Mouse (Mus musculus): Measurements from ENCODE around the gene Armc9. TPM values are rescaled to one million over a fixed set of nuclear protein-coding genes. Genes with fewer than 3 reads are reported as not detected.
A peak's percentile ranks its signal among the peaks of the same experiment; 100 is the strongest.

The Armc9 gene
- polyA plus RNA-seq, 1 experiment from 2014 or later, result 21.6 TPM

DNA sequence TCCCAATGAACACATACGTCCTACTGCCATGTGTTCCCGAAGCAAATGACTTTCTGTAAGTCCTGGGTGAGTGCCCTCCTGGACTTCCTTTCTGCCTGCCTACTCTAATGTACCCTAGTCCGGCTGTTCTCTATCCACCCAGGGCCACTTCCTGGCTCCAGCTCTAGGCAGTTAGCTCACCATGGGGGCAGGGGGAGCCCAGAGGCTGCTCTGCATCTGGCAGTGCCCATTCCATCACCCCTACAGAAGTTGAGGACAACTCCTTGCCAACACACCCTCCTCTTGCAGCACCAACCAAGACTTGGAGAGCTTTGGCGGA, 114.6 kb downstream of the Armc9 start:
- DNase-seq (ENCODE audit: low spot score), result no peak
- no peak overlapping the region for H3K27ac ChIP-seq
- H3K4me1 ChIP-seq, result peaks cover 8% of the 10 kb centered on the region; the same call in 1 of the 2 replicates
- H3K36me3 ChIP-seq, result no peaks in the 10 kb centered on the region
- no peaks in the 10 kb centered on the region for H3K27me3 ChIP-seq (ENCODE audit: insufficient read depth, poor library complexity, severe bottlenecking)
- H3K4me3 ChIP-seq, result no peak overlapping the region
- 81% methylated on average over 4 of the region's 4 CpGs for WGBS
- H3K9me3 ChIP-seq, result no peaks in the 10 kb centered on the region

DNA sequence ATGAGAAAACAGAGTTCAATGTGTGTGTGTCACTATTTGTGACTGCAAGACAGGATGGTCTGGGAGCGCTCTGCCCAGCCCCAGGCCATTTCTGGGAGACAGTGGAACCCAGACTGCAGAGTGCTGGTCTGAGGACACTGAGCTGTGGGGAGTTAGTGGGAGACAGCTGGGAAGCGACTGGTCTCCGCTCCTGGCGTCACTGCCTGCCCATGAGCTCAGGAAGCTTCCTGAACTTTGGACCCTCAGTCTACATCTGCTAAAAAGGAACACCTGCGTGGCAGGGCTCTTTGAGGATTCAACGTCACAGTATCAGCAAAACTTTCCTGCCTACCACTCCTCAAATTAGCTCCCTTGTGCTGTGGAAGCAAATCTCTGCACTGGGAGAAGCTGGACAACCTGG, 117.1 kb downstream of the Armc9 start:
- no peak overlapping the region for H3K27ac ChIP-seq
- H3K9me3 ChIP-seq, result no peaks in the 10 kb centered on the region
- no peak overlapping the region for H3K4me3 ChIP-seq
- no peaks in the 10 kb centered on the region for H3K27me3 ChIP-seq (ENCODE audit: insufficient read depth, poor library complexity, severe bottlenecking)
- 0 out of 2 replicates have a peak, but pooled peaks cover 8% of the 10 kb centered on the region for H3K4me1 ChIP-seq
- 73% methylated on average over 6 of the region's 6 CpGs for WGBS
- DNase-seq (ENCODE audit: low spot score), result no peak
- no peaks in the 10 kb centered on the region for H3K36me3 ChIP-seq

GRCm38 (mm10) chr1:86277055-86277454, 122.5 kb downstream of the Armc9 start:
- 75% methylated on average over 5 of the region's 5 CpGs for WGBS
- no peak for DNase-seq (ENCODE audit: low spot score)
- Histone ChIP-seq H3K27me3 (ENCODE audit: insufficient read depth, poor library complexity, severe bottlenecking) (no peaks in the 10 kb centered on the region), H3K27ac (no peak overlapping the region), H3K9me3 (no peaks in the 10 kb centered on the region), H3K4me1 (no peaks in the 10 kb centered on the region), H3K4me3 (no peak overlapping the region), H3K36me3 (no peaks in the 10 kb centered on the region)

DNA sequence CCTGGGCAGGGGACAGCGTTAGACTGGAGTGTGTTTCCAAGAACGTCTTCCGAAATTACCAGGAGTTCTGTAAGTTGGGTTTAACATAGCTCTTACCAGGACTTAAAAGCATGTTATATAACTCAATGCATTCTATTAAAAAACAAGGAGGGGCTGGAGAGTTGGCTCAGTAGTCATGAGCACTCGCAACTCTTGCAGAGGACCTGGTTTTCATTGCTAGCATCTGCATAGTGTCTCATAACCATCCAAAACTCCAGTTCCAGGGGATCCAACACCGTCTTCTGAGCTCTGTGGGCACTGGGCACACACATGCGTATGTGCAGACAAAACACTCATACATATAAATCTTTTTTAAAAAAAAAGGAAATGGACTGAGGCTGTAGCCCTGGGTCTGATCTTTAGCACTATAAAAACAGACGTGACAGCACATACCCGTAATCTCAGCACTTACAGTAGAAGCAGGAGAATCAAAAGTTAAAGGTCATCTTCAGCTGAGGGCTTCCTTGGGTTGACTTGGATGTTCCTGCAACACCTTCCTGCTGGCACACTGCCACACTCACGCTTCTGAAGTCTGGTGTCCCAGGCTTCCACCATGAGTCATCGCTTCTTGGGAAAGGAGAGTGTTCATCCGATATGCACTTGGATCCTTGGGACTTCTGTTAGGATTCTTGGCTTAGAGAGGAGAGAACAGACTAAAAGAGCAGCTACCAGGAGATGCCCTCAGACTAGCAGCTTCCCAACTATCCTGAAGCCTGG, 127.4 kb downstream of the Armc9 start:
- H3K4me1 ChIP-seq, result no peaks in the 10 kb centered on the region
- H3K27me3 ChIP-seq (ENCODE audit: insufficient read depth, poor library complexity, severe bottlenecking), result no peaks in the 10 kb centered on the region
- no peaks in the 10 kb centered on the region for H3K9me3 ChIP-seq
- H3K4me3 ChIP-seq, result no peak overlapping the region
- H3K36me3 ChIP-seq, result no peaks in the 10 kb centered on the region
- no peak overlapping the region for H3K27ac ChIP-seq
- DNase-seq (ENCODE audit: low spot score), result no peak
- 79% methylated on average over 11 of the region's 11 CpGs for WGBS

GRCm38 (mm10) chr1:86284101-86284500, 129.5 kb downstream of the Armc9 start:
- Histone ChIP-seq H3K27ac (no peak overlapping the region), H3K4me3 (no peak overlapping the region), H3K27me3 (ENCODE audit: insufficient read depth, poor library complexity, severe bottlenecking) (no peaks in the 10 kb centered on the region), H3K4me1 (no peaks in the 10 kb centered on the region), H3K36me3 (no peaks in the 10 kb centered on the region), H3K9me3 (no peaks in the 10 kb centered on the region)
- 87% methylated on average over 5 of the region's 5 CpGs for WGBS
- no peak for DNase-seq (ENCODE audit: low spot score)

GRCm38 (mm10) chr1:86285295-86285694, 130.7 kb downstream of the Armc9 start:
- Histone ChIP-seq H3K4me3 (no peak overlapping the region), H3K27ac (no peak overlapping the region), H3K27me3 (ENCODE audit: insufficient read depth, poor library complexity, severe bottlenecking) (no peaks in the 10 kb centered on the region), H3K9me3 (no peaks in the 10 kb centered on the region), H3K36me3 (no peaks in the 10 kb centered on the region), H3K4me1 (no peaks in the 10 kb centered on the region)
- DNase-seq (ENCODE audit: low spot score), result no peak
- WGBS, result 68% methylated on average over 6 of the region's 6 CpGs

DNA sequence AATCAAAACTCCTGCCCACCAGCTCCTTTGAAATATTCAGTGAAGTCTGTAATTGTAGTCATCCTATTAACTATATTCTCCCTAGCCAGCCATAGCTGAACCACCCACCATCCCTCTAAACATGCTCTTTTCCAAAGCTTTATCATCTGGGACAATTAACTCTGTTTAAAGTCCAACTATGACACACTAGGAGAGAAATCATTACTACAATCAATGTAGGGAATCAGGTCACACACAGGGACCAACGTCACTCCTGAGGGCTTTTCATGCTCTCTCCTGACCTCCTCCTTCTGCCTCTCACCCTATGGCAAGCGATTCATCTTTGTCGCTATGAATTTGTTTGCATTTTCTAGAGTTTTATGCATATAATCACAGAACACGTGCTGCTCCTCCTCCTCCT, 132.9 kb downstream of the Armc9 start:
- Histone ChIP-seq H3K36me3 (no peaks in the 10 kb centered on the region), H3K27ac (no peak overlapping the region), H3K4me1 (no peaks in the 10 kb centered on the region), H3K4me3 (no peak overlapping the region), H3K27me3 (ENCODE audit: insufficient read depth, poor library complexity, severe bottlenecking) (no peaks in the 10 kb centered on the region), H3K9me3 (no peaks in the 10 kb centered on the region)
- WGBS, result 81% methylated on average over 4 of the region's 4 CpGs
- no peak for DNase-seq (ENCODE audit: low spot score)

DNA sequence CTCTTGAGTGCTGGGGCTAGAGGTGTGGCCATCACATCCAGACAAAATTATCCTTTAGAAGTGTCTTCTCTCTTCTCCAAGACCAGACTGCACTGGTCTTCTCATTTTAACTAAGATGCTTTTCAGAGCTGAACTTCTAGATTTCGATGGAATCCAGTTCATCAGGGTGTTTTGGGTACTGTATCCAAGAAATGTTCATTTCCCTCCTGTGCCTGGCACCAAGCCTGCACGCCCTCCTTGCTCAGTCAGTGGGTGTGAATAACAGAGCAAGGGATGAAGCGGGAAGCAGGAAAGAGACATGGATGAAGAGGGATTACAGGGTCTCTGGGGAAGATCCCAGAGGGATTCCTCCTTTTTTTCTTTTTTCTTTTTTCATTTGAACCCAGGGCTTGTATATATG, 135.9 kb downstream of the Armc9 start:
- no peak for DNase-seq (ENCODE audit: low spot score)
- peaks cover 14% of the 10 kb centered on the region for H3K4me1 ChIP-seq
- H3K36me3 ChIP-seq, result no peaks in the 10 kb centered on the region
- 65% methylated on average over 3 of the region's 3 CpGs for WGBS
- H3K4me3 ChIP-seq, result no peak overlapping the region
- H3K27ac ChIP-seq, result no peak overlapping the region
- no peaks in the 10 kb centered on the region for H3K9me3 ChIP-seq
- H3K27me3 ChIP-seq (ENCODE audit: insufficient read depth, poor library complexity, severe bottlenecking), result no peaks in the 10 kb centered on the region

DNA sequence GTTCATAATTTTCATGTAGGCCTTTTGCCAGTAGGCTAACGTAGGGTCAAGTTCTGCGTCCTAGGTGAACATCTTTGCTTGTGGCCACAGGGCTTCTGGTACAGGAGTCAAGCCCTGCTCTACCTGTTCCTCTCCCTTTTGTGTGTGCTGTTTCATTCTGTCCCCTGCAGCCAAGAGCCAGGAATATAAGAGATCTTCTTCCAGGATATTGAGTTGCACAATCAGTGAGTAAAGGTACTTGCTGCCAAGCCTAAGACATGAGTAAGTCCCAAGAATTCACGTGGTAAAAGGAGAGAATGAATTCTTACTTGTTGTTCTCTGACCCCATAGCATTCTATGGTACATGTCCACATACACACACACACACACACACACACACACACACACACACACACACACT, 138.5 kb downstream of the Armc9 start:
- 0 out of 2 replicates have a peak, but pooled peaks cover 5% of the 10 kb centered on the region for H3K27me3 ChIP-seq (ENCODE audit: insufficient read depth, poor library complexity, severe bottlenecking)
- 86% methylated on average over 3 of the region's 3 CpGs for WGBS
- no peak for DNase-seq (ENCODE audit: low spot score)
- peaks cover 20% of the 10 kb centered on the region for H3K4me1 ChIP-seq
- no peak overlapping the region for H3K27ac ChIP-seq
- H3K4me3 ChIP-seq, result no peak overlapping the region
- no peaks in the 10 kb centered on the region for H3K36me3 ChIP-seq
- no peaks in the 10 kb centered on the region for H3K9me3 ChIP-seq

DNA sequence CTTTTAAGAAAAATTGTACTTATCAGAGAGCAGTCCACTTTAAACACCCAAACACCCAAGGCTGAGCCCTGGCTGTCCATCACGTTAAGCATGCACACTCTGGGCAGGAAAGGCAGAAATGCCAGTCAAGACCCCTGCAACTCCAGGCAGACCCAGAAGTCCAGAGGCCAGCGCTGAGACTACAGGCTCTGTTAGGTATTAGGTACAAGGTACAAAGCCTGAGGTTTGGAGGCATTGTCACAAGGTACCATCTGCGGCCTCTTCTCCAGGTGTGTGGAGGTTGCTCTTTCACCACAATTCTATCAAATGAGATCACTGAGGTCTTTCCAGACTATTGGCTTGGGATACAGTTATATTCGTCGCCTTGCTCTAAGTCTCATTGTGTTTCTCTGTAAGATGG, 139.3 kb downstream of the Armc9 start:
- Histone ChIP-seq H3K27me3 (ENCODE audit: insufficient read depth, poor library complexity, severe bottlenecking) (0 out of 2 replicates have a peak, but pooled peaks cover 5% of the 10 kb centered on the region), H3K4me1 (peaks cover 25% of the 10 kb centered on the region), H3K9me3 (no peaks in the 10 kb centered on the region), H3K4me3 (no peak overlapping the region), H3K36me3 (no peaks in the 10 kb centered on the region), H3K27ac (no peak overlapping the region)
- no peak for DNase-seq (ENCODE audit: low spot score)
- WGBS, result 88% methylated on average over 5 of the region's 5 CpGs

DNA sequence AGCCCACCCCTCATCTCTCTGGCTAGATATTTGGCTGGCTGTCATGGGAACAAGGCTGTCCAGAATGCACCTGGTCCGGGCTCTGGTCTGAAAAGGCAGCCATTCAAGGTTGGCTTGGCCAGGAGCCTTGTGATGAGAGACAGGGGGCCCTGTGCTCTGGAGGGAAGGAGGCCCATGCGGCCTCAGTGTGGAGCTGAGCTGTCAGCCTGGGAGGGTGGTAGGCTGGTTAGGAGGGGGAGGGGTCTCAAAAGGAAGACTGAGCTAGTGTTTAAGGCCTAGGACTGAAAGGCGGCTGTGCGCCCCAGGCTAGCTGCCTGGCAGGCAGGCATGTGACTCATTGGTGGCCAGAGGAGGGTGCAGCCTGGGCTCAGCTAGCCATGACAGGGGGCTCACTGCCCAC, 139.9 kb downstream of the Armc9 start:
- Histone ChIP-seq H3K27me3 (ENCODE audit: insufficient read depth, poor library complexity, severe bottlenecking) (0 out of 2 replicates have a peak, but pooled peaks cover 7% of the 10 kb centered on the region), H3K9me3 (no peaks in the 10 kb centered on the region), H3K4me3 (no peak overlapping the region), H3K36me3 (no peaks in the 10 kb centered on the region), H3K27ac (peak overlapping the region; percentile 37; the same call in 1 of the 2 replicates), H3K4me1 (peaks cover 25% of the 10 kb centered on the region)
- 25% methylated on average over 4 of the region's 4 CpGs for WGBS
- DNase-seq (ENCODE audit: low spot score), result no peak

DNA sequence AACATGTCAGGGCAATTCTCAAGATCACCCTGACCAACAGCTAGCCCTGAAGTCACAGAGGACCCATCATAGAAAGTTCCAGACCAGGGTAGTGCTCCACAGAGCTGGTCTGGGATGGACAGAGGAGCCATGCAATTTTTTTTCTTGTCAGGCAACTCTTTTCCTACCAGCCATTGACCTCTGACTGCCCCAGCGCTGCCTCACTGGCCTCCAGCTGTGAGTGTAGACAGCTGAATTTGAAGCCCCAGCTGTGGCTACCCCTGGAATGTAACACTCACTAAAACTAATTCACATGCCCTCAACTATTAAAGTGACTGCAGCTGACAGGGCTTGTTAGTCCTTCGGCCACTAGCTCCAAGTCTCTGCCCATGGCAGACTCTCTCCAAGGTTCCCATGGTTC, 145.5 kb downstream of the Armc9 start:
- H3K27ac ChIP-seq, result no peak overlapping the region
- H3K27me3 ChIP-seq (ENCODE audit: insufficient read depth, poor library complexity, severe bottlenecking), result peaks cover 63% of the 10 kb centered on the region
- no peak for DNase-seq (ENCODE audit: low spot score)
- no peaks in the 10 kb centered on the region for H3K9me3 ChIP-seq
- peaks cover 38% of the 10 kb centered on the region for H3K4me1 ChIP-seq
- WGBS, result 39% methylated on average over 2 of the region's 2 CpGs
- H3K36me3 ChIP-seq, result no peaks in the 10 kb centered on the region
- H3K4me3 ChIP-seq, result no peak overlapping the region

- H3K4me1 ChIP-seq, result peaks cover 37% of the 10 kb centered on the region
- H3K36me3 ChIP-seq, result 0 out of 2 replicates have a peak, but pooled peaks cover under 1% of the 10 kb centered on the region
- no peak overlapping the region for H3K27ac ChIP-seq
- no peak for DNase-seq (ENCODE audit: low spot score)
- no peak overlapping the region for H3K4me3 ChIP-seq
- 51% methylated on average over 7 of the region's 7 CpGs for WGBS
- peaks cover 70% of the 10 kb centered on the region for H3K27me3 ChIP-seq (ENCODE audit: insufficient read depth, poor library complexity, severe bottlenecking)
- H3K9me3 ChIP-seq, result no peaks in the 10 kb centered on the region
Measured at GRCm38 (mm10) chr1:86300731-86301130, 146.2 kb downstream of the Armc9 start.

All from heart, embryonic 10.5 days (tissue).